Mouse (Mus musculus) neural tube, embryonic 14.5 days (tissue): Measurements from ENCODE around the gene Tor1aip1. TPM values are rescaled to one million over a fixed set of nuclear protein-coding genes. Genes with fewer than 3 reads are reported as not detected.
A peak's percentile ranks its signal among the peaks of the same experiment; 100 is the strongest.

Experiments used
- ATAC-seq: fragments of 200-750 bp; cut with Nextera tagmentation; 2 replicates; pipeline ENCODE4 v1.8.0; 2017; ENCODE audit warnings: low read depth, mild to moderate bottlenecking, moderate TSS enrichment, moderate library complexity
- H3K27ac ChIP-seq: fragments of 300-500 bp; sonication (generic); 2 replicates; pipeline ENCODE4 v1.5.1; 2014; ENCODE audit warnings: low read depth, mild to moderate bottlenecking, control low read depth, low read length, moderate library complexity, mixed read lengths
- H3K27me3 ChIP-seq: fragments of 300-500 bp; sonication (generic); 2 replicates; pipeline ENCODE4 v1.6.1; 2014; ENCODE audit warnings: low read length; ENCODE audit not compliant: control insufficient read depth, insufficient read depth
- H3K36me3 ChIP-seq: fragments of 300-500 bp; sonication (generic); 2 replicates; pipeline ENCODE4 v1.6.1; 2014; ENCODE audit warnings: low read length, mixed read lengths; ENCODE audit not compliant: control insufficient read depth, insufficient read depth
- H3K4me1 ChIP-seq: fragments of 300-500 bp; sonication (generic); 2 replicates; pipeline ENCODE4 v1.6.1; 2014; ENCODE audit warnings: low read length; ENCODE audit not compliant: control insufficient read depth, insufficient read depth
- H3K4me2 ChIP-seq: fragments of 300-500 bp; sonication (generic); 2 replicates; pipeline ENCODE4 v1.6.1; 2014; ENCODE audit warnings: mild to moderate bottlenecking, low read depth, low read length, control low read depth
- H3K4me3 ChIP-seq: fragments of 300-500 bp; sonication (generic); 2 replicates; pipeline ENCODE4 v1.5.1; 2014; ENCODE audit warnings: low read depth, low read length, control low read depth, mixed read lengths
- H3K9ac ChIP-seq: fragments of 300-500 bp; sonication (generic); replicated peaks from 2 replicates; pipeline ENCODE4 v1.6.1; 2014; ENCODE audit warnings: low read depth, mild to moderate bottlenecking, control low read depth, low read length, mixed read lengths
- H3K9me3 ChIP-seq: fragments of 300-500 bp; sonication (generic); 2 replicates; pipeline ENCODE4 v1.6.1; 2016; ENCODE audit warnings: low read length; ENCODE audit not compliant: control insufficient read depth
- WGBS: fragments of 180-500 bp; shearing (Covaris S2); extraction: QIAGEN DNeasy Blood & Tissue Kit; methylation state at CpG from one replicate; pipeline ENCODE4 v1.1.7; 2014; 5-methylcytosine and 5-hydroxymethylcytosine counted together
- polyA plus RNA-seq: library from polyadenylated mRNA; unstranded; fragments of >200 nt; fragmentation: Nextera tagmentation; extraction: Ambion mirVana; gene quantifications from 2 replicates; pipeline ENCODE4 v1.2.1, GENCODE M21; 2014

Gene Tor1aip1
- polyA plus RNA-seq, 1 experiment from 2014 or later, result 21.5 TPM

GRCm38 (mm10) chr1:156037144-156037583 lies 884 bp upstream of the Tor1aip1 start:
- no peak overlapping the region for H3K4me3 ChIP-seq
- no peaks in the 10 kb centered on the region for H3K27me3 ChIP-seq
- H3K4me2 ChIP-seq, result no peak overlapping the region
- H3K9me3 ChIP-seq, result no peaks in the 10 kb centered on the region
- WGBS, result 67% methylated on average over 5 of the region's 5 CpGs
- no peak overlapping the region for H3K9ac ChIP-seq
- ATAC-seq, result no peak
- peaks cover 20% of the 10 kb centered on the region for H3K4me1 ChIP-seq
- H3K27ac ChIP-seq, result no peak overlapping the region
- H3K36me3 ChIP-seq, result peaks cover 9% of the 10 kb centered on the region; the same call in 1 of the 2 replicates

GRCm38 (mm10) chr1:156035269-156035929 lies 881 bp downstream of the Tor1aip1 start, which contains the start of gene Tor1aip2:
Tor1aip2 (plus strand) TSS chr1:156035403.
- Histone ChIP-seq H3K36me3 (peaks cover 17% of the 10 kb centered on the region; the same call in 1 of the 2 replicates), H3K4me2 (peak within 1 kb of the TSS; percentile 78), H3K9ac (peak within 1 kb of the TSS; percentile 89), H3K9me3 (no peaks in the 10 kb centered on the region), H3K27me3 (no peaks in the 10 kb centered on the region), H3K4me3 (peak within 1 kb of the TSS; percentile 76), H3K27ac (peak within 1 kb of the TSS; percentile 99), H3K4me1 (peaks cover 11% of the 10 kb centered on the region; the same call in 1 of the 2 replicates)
- WGBS, result under 1% methylated on average over 59 of the region's 59 CpGs
- ATAC-seq, result peak; percentile 78

DNA sequence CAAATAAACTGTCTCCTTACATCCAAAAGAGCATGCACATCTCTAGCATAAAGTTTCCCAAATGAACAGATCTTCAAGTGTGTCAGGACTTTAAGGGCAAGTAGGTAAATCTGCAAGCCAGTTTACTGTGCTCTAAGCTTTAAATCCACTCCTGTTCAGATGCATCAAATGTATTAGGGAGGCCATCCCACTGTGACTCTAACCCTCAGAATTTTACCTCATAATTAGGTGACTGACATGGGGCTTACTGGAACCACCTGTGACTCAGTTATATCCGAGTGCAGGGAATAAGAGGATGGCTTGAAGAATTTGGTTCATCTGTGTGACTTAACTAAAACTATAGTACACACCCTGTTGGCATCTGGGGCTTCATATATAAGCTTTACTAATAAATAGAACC lies 1.6 kb downstream of the Tor1aip1 start:
- Histone ChIP-seq H3K9ac (peak overlapping the region; percentile 89; the same call in 1 of the 2 replicates), H3K27me3 (no peaks in the 10 kb centered on the region), H3K36me3 (peaks cover 21% of the 10 kb centered on the region), H3K4me2 (peak overlapping the region; percentile 48), H3K9me3 (no peaks in the 10 kb centered on the region), H3K4me1 (peaks cover 11% of the 10 kb centered on the region; the same call in 1 of the 2 replicates), H3K27ac (no peak overlapping the region), H3K4me3 (peak overlapping the region; percentile 76)
- WGBS, result 41% methylated on average over 1 of the region's 1 CpGs
- no peak for ATAC-seq

DNA sequence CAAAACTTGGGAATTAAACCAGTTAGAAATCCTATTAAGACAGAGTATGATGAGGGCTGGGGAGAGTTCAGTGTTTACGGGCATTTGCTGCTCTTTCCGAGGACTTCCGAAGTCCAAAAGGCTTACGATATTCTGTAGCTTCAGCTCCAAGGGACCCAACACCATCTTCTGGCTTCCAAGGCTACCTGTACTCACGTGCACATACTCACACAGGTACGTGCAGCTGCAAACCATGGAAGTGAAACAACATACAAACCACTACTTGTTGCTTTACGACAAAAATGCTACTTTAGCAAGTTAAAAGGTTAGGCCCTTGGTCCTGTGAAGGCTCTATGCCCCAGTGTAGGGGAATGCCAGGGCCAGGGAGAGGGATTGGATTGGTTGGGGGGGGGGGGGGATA lies 2.4 kb downstream of the Tor1aip1 start:
- Histone ChIP-seq H3K9ac (no peak overlapping the region), H3K4me2 (no peak overlapping the region), H3K9me3 (no peaks in the 10 kb centered on the region), H3K4me1 (peaks cover 11% of the 10 kb centered on the region; the same call in 1 of the 2 replicates), H3K27me3 (no peaks in the 10 kb centered on the region), H3K4me3 (no peak overlapping the region), H3K27ac (no peak overlapping the region), H3K36me3 (peaks cover 26% of the 10 kb centered on the region)
- WGBS, result 98% methylated on average over 7 of the region's 7 CpGs
- no peak for ATAC-seq

DNA sequence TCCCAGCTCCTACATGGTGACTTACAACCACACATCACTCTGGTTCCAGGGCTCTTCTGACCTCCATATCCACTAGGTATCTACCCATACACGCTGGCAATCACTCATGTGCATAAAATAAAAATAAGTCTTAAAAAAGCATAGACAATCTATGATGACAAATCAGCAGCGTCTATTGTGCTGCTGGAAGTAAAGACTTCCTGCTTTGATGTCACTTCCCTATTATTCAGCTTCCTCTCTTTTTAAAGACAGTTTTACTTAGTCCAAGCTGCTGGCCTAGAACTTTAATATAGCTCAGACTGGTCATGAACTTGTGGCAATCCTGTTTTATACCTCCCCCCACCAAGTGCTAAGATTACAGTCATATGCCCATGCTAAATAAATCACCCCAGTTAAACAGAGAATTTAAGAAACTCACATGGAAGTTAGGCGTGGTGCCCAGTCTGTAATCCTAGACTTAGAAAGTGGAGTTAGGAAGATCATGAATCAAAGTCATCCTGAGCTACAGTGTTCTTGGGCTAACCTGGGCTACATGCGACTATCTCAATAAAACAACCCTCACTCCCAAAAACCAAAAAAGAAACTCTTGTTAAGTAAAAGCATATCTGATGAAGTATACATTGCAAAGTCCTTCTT lies 7.8 kb downstream of the Tor1aip1 start:
- Histone ChIP-seq H3K27me3 (no peaks in the 10 kb centered on the region), H3K4me3 (no peak overlapping the region), H3K4me1 (no peaks in the 10 kb centered on the region), H3K36me3 (peaks cover 21% of the 10 kb centered on the region), H3K9me3 (no peaks in the 10 kb centered on the region), H3K27ac (no peak overlapping the region), H3K9ac (no peak overlapping the region), H3K4me2 (no peak overlapping the region)
- ATAC-seq, result no peak
- WGBS, result 97% methylated on average over 4 of the region's 4 CpGs

- no peak overlapping the region for H3K4me3 ChIP-seq
- no peaks in the 10 kb centered on the region for H3K9me3 ChIP-seq
- WGBS, result 92% methylated on average over 3 of the region's 3 CpGs
- H3K9ac ChIP-seq, result no peak overlapping the region
- no peaks in the 10 kb centered on the region for H3K4me1 ChIP-seq
- no peak overlapping the region for H3K27ac ChIP-seq
- ATAC-seq, result no peak
- peaks cover 18% of the 10 kb centered on the region for H3K36me3 ChIP-seq
- H3K27me3 ChIP-seq, result no peaks in the 10 kb centered on the region
- no peak overlapping the region for H3K4me2 ChIP-seq
These were observed 8.4 kb downstream of the Tor1aip1 start for GRCm38 (mm10) chr1:156027849-156028248.

DNA sequence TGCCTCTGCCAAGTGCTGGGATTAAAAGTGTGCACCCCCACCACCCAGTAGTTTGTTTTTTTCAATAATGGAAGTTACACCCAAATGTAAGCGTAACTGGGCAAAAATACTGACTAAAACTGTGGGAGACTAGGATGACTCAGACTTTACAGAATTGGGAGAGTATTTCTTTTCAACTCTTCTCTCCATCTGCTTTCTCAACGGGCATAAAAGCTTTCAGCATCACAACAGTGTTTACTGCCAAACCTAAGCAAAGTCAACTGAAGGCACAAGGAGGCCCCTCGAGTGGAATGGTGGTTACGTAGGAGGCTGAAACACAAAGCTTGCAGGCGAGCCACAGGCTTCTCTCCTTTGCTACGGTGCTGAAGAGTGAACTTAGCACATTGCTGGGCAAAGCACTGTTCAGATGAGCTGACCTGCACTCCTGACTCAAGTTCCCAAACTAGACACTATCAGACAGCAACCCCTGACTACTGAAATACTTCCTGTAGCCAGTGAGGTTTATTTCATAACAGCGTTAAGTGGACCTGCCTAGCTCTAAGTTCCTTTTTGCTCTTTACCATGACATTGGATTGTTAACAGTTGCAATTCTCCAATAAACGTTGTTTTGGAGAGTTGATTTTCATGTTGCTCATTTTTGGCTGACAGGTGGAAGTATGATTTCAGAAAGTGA lies 11.3 kb downstream of the Tor1aip1 start:
- ATAC-seq, result no peak
- no peak overlapping the region for H3K4me2 ChIP-seq
- no peak overlapping the region for H3K9ac ChIP-seq
- H3K27ac ChIP-seq, result no peak overlapping the region
- H3K4me3 ChIP-seq, result no peak overlapping the region
- H3K4me1 ChIP-seq, result no peaks in the 10 kb centered on the region
- no peaks in the 10 kb centered on the region for H3K9me3 ChIP-seq
- H3K27me3 ChIP-seq, result no peaks in the 10 kb centered on the region
- 84% methylated on average over 8 of the region's 8 CpGs for WGBS
- H3K36me3 ChIP-seq, result peaks cover 13% of the 10 kb centered on the region

DNA sequence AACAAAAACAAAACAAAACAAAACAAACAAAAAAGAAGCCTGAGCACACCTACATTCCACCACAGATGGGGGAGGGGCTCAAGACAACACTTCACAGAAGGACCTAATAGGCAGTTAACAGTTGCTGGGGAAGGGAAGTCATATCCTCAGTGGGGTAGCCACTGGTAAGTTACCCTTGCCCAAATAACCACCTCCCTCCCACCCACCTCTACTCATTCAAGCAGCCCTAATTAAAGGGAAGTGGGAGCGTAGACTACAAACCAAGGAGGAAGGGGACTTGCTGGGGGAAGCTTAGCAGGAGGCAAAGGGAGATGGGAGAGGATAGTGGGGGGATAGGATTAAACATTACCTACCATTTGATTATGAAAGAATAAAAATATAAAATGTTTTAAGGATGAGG lies 15.9 kb downstream of the Tor1aip1 start:
- H3K9me3 ChIP-seq, result no peaks in the 10 kb centered on the region
- H3K4me3 ChIP-seq, result no peak overlapping the region
- no peaks in the 10 kb centered on the region for H3K4me1 ChIP-seq
- H3K27ac ChIP-seq, result no peak overlapping the region
- H3K4me2 ChIP-seq, result no peak overlapping the region
- peaks cover 19% of the 10 kb centered on the region for H3K36me3 ChIP-seq
- H3K27me3 ChIP-seq, result no peaks in the 10 kb centered on the region
- WGBS, result 58% methylated on average over 1 of the region's 1 CpGs
- ATAC-seq, result no peak
- H3K9ac ChIP-seq, result no peak overlapping the region

DNA sequence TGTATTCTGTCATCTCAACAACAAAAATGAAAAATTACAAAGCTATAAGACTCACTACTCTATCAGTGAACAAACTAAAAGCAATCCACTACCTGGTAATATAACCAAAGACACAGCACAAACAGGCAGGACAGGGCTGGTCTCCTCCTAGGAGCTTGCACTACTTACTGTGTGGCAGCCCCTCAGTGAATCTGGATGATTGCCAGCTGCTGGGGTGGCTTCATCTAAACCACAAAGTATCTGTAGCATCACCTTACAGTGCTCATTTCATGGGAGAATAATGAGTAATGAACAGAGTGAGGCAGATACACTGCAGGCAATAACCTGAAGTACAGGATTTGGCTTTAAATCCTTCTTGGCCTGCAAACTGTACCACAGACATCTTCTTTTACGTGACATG lies 16.5 kb downstream of the Tor1aip1 start:
- H3K4me3 ChIP-seq, result no peak overlapping the region
- no peak overlapping the region for H3K4me2 ChIP-seq
- 100% methylated on average over 1 of the region's 1 CpGs for WGBS
- no peaks in the 10 kb centered on the region for H3K9me3 ChIP-seq
- ATAC-seq, result no peak
- H3K27me3 ChIP-seq, result no peaks in the 10 kb centered on the region
- H3K4me1 ChIP-seq, result no peaks in the 10 kb centered on the region
- peaks cover 19% of the 10 kb centered on the region for H3K36me3 ChIP-seq
- no peak overlapping the region for H3K27ac ChIP-seq
- no peak overlapping the region for H3K9ac ChIP-seq
